Mouse (Mus musculus) left cerebral cortex, postnatal 10 days (tissue): ENCODE measurements around the gene Itsn1. TPM values are rescaled to one million over a fixed set of nuclear protein-coding genes. Genes with fewer than 3 reads are reported as not detected.

Experiments
- DNase-seq, 2 experiments: peaks; one replicate each; pipeline ENCODE4 v3.0.0; 2021 to 2022; ENCODE audit warnings: low spot score in 2 of 2, mixed read lengths in 1 of 2; ENCODE audit errors: extremely low spot score in 1 of 2
- intact Hi-C: fragments of 180-260 bp; cut with DNase I; formaldehyde crosslinking; loops from one replicate; pipeline ENCODE4 v1.15.1; 2025
- total RNA-seq, 2 experiments: library from RNA; stranded (reverse); gene quantifications; 2 replicates each; pipeline ENCODE4 v1.2.3; 2021

Gene Itsn1
- total RNA-seq, 2 experiments from 2014 or later, result 132 to 137 TPM

GRCm38 (mm10) chr16:91728123-91729065 is 687 bp upstream of the Itsn1 start, which contains the start of gene Cryzl1:
TSS of gene Cryzl1 (minus strand) at chr16:91728975.
- DNase-seq, result peak; percentile 99 to 100
- intact Hi-C loops, result loop anchor here (5.0 kb wide), 1 partner anchor 189 kb away; no protein-coding TSS in a partner anchor

- intact Hi-C loops, result loop anchor here (5.0 kb wide), 3 partner anchors 37 to 187 kb away; no protein-coding TSS in a partner anchor
Measured at GRCm38 (mm10) chr16:91729821-91730441, 850 bp downstream of the Itsn1 start.

GRCm38 (mm10) chr16:91730446-91730845 is 1.4 kb downstream of the Itsn1 start:
- no peak for DNase-seq
- intact Hi-C loops, result loop anchor here (5.0 kb wide), 2 partner anchors 37 to 72 kb away; no protein-coding TSS in a partner anchor

More at GRCm38 (mm10) chr16:91729821-91730441, 850 bp downstream of the Itsn1 start:
- DNase-seq, result peak in 1 of 2 experiments; percentile 68

GRCm38 (mm10) chr16:91732816-91733215 is 3.7 kb downstream of the Itsn1 start:
- no peak for DNase-seq
- intact Hi-C loops, result loop anchor here (5.0 kb wide), 2 partner anchors 34 to 69 kb away; no protein-coding TSS in a partner anchor

GRCm38 (mm10) chr16:91734771-91735170 is 5.7 kb downstream of the Itsn1 start:
- intact Hi-C loops, result loop anchor here (5.0 kb wide), 2 partner anchors 33 to 68 kb away; no protein-coding TSS in a partner anchor
- DNase-seq, result no peak

- intact Hi-C loops, result no loop called here
- DNase-seq, result no peak
Measured at GRCm38 (mm10) chr16:91736046-91736816, 7.2 kb downstream of the Itsn1 start.

GRCm38 (mm10) chr16:91738505-91738904 is 9.4 kb downstream of the Itsn1 start:
- DNase-seq, result no peak
- intact Hi-C loops, result no loop called here

- intact Hi-C loops, result no loop called here
- DNase-seq, result no peak
Measured at GRCm38 (mm10) chr16:91740184-91740917, 11.3 kb downstream of the Itsn1 start.

- no peak for DNase-seq
- intact Hi-C loops, result no loop called here
Measured at GRCm38 (mm10) chr16:91740918-91741255, 11.8 kb downstream of the Itsn1 start.

- no peak for DNase-seq
- intact Hi-C loops, result no loop called here
Measured at GRCm38 (mm10) chr16:91743055-91743454, 14.0 kb downstream of the Itsn1 start.

- peak; percentile 31 to 56 for DNase-seq
- intact Hi-C loops, result no loop called here
Measured at GRCm38 (mm10) chr16:91746101-91746950, 17.2 kb downstream of the Itsn1 start.

GRCm38 (mm10) chr16:91747567-91747966 is 18.5 kb downstream of the Itsn1 start:
- DNase-seq, result no peak
- intact Hi-C loops, result no loop called here

- no peak for DNase-seq
- intact Hi-C loops, result no loop called here
Measured at GRCm38 (mm10) chr16:91751644-91752385, 22.7 kb downstream of the Itsn1 start.

GRCm38 (mm10) chr16:91753611-91754010 is 24.5 kb downstream of the Itsn1 start:
- no peak for DNase-seq
- intact Hi-C loops, result no loop called here

GRCm38 (mm10) chr16:91754957-91755356 is 25.9 kb downstream of the Itsn1 start:
- intact Hi-C loops, result no loop called here
- no peak for DNase-seq

GRCm38 (mm10) chr16:91761202-91761601 is 32.1 kb downstream of the Itsn1 start:
- DNase-seq, result no peak
- intact Hi-C loops, result no loop called here

- DNase-seq, result no peak
- intact Hi-C loops, result no loop called here
Measured at GRCm38 (mm10) chr16:91761761-91762160, 32.7 kb downstream of the Itsn1 start.
